Mouse (Mus musculus): Measurements from ENCODE around the gene Klrg1.

GRCm38 (mm10) chr6:122262543-122262942 is 20.1 kb downstream of the Klrg1 start:
- no peak for TF ChIP-seq CTCF (IDR thresholded peaks at IDR 0.05)
- TF ChIP-seq POLR2A (IDR thresholded peaks at IDR 0.05; ENCODE audit: insufficient read depth, low read depth, low read length): no peak
